Mouse (Mus musculus): ENCODE measurements around the gene Gm45716. TPM values are rescaled to one million over a fixed set of nuclear protein-coding genes. Genes with fewer than 3 reads are reported as not detected.

The Gm45716 gene
- polyA plus RNA-seq, 1 experiment from 2014 or later: 9.8 TPM

DNA sequence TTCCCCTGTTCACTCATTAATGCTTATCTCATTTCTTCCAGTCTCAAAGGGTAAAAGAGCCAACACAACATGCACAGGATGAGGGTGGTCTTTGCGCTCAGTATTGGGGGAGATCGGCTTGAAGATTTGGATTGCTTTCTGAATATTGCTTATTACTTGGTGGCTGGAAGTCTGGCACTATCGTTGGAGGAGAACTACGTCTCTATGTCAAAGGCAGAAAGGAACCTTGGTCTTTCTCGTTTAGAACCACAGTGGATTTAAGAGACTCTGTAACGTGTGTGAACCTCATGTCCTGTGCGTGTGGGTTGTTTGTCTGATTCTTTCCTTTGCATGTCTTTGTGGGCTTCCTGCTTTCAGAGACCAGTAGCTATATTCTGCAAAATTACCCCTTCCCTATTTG, 63.2 kb downstream of the Gm45716 start:
- H3K27me3 ChIP-seq (ENCODE audit: control insufficient read depth, insufficient read depth, low read length): no peaks in the 10 kb centered on the region
- ATAC-seq (ENCODE audit: low FRiP score, low TSS enrichment): no peak
- peak overlapping the region; percentile 79 for H3K4me3 ChIP-seq (ENCODE audit: low read length)
- no peaks in the 10 kb centered on the region for H3K9me3 ChIP-seq (ENCODE audit: control insufficient read depth, low read length)
- H3K4me1 ChIP-seq (ENCODE audit: control insufficient read depth, insufficient read depth, low read length): peaks cover 7% of the 10 kb centered on the region; the same call in 1 of the 2 replicates
- H3K4me2 ChIP-seq (replicated peaks; ENCODE audit: low read depth, low read length): peak overlapping the region; percentile 56
- WGBS: 63% methylated on average over 7 of the region's 7 CpGs
- H3K36me3 ChIP-seq (ENCODE audit: control insufficient read depth, insufficient read depth, low read length): no peaks in the 10 kb centered on the region
- peak overlapping the region; percentile 32; the same call in 1 of the 2 replicates for H3K9ac ChIP-seq (ENCODE audit: low read depth, low read length)
- no peak overlapping the region for H3K27ac ChIP-seq (ENCODE audit: low read depth, low read length)

DNA sequence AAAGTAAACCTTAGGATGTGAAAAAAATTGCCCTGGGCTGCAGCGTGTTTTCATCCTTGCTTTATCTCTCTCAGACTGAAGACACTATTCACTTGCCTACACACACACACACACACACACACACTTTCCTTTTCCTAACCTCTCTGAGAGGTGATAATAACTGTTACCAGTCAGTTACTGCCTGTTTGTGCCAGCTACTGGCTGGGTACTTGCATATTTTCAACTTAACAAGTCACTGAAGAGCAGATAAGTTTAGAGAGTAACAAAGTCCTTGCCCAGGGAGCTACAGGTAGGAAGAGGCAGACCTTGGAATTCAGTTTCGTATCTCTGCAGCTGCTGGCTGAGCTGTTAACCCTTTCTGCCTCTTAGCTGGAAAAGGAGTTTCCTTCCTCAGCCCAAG, 64.4 kb downstream of the Gm45716 start:
- Histone ChIP-seq H3K9ac (ENCODE audit: low read depth, low read length) (no peak overlapping the region), H3K9me3 (ENCODE audit: control insufficient read depth, low read length) (no peaks in the 10 kb centered on the region), H3K27ac (ENCODE audit: low read depth, low read length) (no peak overlapping the region), H3K4me2 (replicated peaks; ENCODE audit: low read depth, low read length) (no peak overlapping the region), H3K36me3 (ENCODE audit: control insufficient read depth, insufficient read depth, low read length) (no peaks in the 10 kb centered on the region), H3K27me3 (ENCODE audit: control insufficient read depth, insufficient read depth, low read length) (no peaks in the 10 kb centered on the region), H3K4me1 (ENCODE audit: control insufficient read depth, insufficient read depth, low read length) (peaks cover 7% of the 10 kb centered on the region; the same call in 1 of the 2 replicates), H3K4me3 (ENCODE audit: low read length) (no peak overlapping the region)
- 35% methylated on average over 2 of the region's 2 CpGs for WGBS
- ATAC-seq (ENCODE audit: low FRiP score, low TSS enrichment): no peak

DNA sequence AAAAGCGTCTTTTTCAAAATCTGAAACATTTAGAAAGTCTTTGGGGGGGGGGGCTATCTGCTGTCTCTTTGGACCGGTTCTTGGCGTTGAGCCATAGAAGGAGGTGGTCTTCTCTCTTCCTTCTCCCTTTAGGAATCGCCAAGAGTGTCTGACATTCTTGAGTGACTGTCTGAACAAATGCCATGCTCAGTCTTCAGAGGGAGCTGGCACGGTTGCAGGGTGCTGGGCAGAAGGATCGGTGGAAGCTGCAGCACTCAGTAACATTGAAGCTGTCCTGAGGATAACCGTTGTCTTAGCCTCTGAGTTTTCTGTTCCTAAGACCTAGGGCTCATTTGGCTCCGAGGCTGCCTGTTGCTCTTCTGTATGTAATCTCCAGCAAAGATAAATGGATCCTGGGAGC, 64.9 kb downstream of the Gm45716 start:
- no peak overlapping the region for H3K4me2 ChIP-seq (replicated peaks; ENCODE audit: low read depth, low read length)
- WGBS: 81% methylated on average over 8 of the region's 8 CpGs

DNA sequence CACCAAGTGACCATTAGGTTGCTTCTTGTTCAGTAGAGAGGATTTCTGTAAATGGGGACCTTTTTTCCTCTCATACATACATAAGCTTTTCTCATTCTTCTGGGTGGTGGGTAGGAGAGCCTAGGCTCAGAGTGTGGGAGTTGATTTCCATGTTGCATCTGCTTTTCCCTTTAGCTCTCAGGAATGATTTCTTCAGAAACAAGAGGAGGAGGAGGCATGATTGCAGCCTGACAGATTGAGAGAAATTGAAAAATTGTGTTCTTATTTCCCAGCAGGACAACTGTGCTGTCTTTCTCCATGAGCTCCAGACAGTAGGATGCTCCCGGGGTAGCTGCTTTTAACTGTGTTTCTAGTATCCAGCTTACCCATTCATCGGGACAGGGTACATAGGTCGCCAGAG, 67.1 kb downstream of the Gm45716 start:
- no peak for ATAC-seq (ENCODE audit: low FRiP score, low TSS enrichment)
- WGBS: 86% methylated on average over 3 of the region's 3 CpGs
- no peak overlapping the region for H3K4me3 ChIP-seq (ENCODE audit: low read length)
- no peak overlapping the region for H3K9ac ChIP-seq (ENCODE audit: low read depth, low read length)
- no peak overlapping the region for H3K27ac ChIP-seq (ENCODE audit: low read depth, low read length)
- no peak overlapping the region for H3K4me2 ChIP-seq (replicated peaks; ENCODE audit: low read depth, low read length)
- H3K4me1 ChIP-seq (ENCODE audit: control insufficient read depth, insufficient read depth, low read length): peaks cover 10% of the 10 kb centered on the region; the same call in 1 of the 2 replicates
- no peaks in the 10 kb centered on the region for H3K27me3 ChIP-seq (ENCODE audit: control insufficient read depth, insufficient read depth, low read length)
- no peaks in the 10 kb centered on the region for H3K9me3 ChIP-seq (ENCODE audit: control insufficient read depth, low read length)
- H3K36me3 ChIP-seq (ENCODE audit: control insufficient read depth, insufficient read depth, low read length): no peaks in the 10 kb centered on the region

More for the DNA sequence above, 64.9 kb downstream of the Gm45716 start:
- H3K9me3 ChIP-seq (ENCODE audit: control insufficient read depth, low read length): no peaks in the 10 kb centered on the region
- no peaks in the 10 kb centered on the region for H3K27me3 ChIP-seq (ENCODE audit: control insufficient read depth, insufficient read depth, low read length)
- no peak overlapping the region for H3K4me3 ChIP-seq (ENCODE audit: low read length)
- no peak overlapping the region for H3K27ac ChIP-seq (ENCODE audit: low read depth, low read length)
- H3K36me3 ChIP-seq (ENCODE audit: control insufficient read depth, insufficient read depth, low read length): no peaks in the 10 kb centered on the region
- peaks cover 7% of the 10 kb centered on the region; the same call in 1 of the 2 replicates for H3K4me1 ChIP-seq (ENCODE audit: control insufficient read depth, insufficient read depth, low read length)
- no peak for ATAC-seq (ENCODE audit: low FRiP score, low TSS enrichment)
- no peak overlapping the region for H3K9ac ChIP-seq (ENCODE audit: low read depth, low read length)

DNA sequence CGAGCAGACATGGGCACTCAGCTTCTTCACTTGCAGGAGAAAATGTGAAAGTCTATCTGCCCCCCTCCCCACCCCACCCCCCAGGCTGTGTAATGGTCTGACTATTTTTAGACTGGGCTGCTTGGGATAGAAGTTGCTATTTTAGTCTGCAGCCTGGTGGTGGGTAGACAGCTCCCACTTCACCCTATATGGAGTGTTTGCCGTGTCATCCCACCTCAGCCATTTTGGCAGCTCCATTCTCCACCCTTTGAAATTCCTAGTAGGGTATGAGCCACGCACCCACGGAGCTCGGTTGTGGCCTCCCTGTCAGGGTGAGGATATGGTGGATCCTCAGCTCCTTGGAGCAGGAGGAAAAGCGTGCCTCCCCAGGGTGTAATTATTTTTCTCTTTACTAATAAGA, 68.2 kb downstream of the Gm45716 start:
- Histone ChIP-seq H3K36me3 (ENCODE audit: control insufficient read depth, insufficient read depth, low read length) (peaks cover 10% of the 10 kb centered on the region), H3K4me2 (replicated peaks; ENCODE audit: low read depth, low read length) (no peak overlapping the region), H3K9me3 (ENCODE audit: control insufficient read depth, low read length) (no peaks in the 10 kb centered on the region), H3K9ac (ENCODE audit: low read depth, low read length) (no peak overlapping the region), H3K4me1 (ENCODE audit: control insufficient read depth, insufficient read depth, low read length) (peaks cover 8% of the 10 kb centered on the region; the same call in 1 of the 2 replicates), H3K27ac (ENCODE audit: low read depth, low read length) (no peak overlapping the region), H3K4me3 (ENCODE audit: low read length) (no peak overlapping the region), H3K27me3 (ENCODE audit: control insufficient read depth, insufficient read depth, low read length) (no peaks in the 10 kb centered on the region)
- ATAC-seq (ENCODE audit: low FRiP score, low TSS enrichment): no peak
- WGBS: 71% methylated on average over 6 of the region's 6 CpGs

DNA sequence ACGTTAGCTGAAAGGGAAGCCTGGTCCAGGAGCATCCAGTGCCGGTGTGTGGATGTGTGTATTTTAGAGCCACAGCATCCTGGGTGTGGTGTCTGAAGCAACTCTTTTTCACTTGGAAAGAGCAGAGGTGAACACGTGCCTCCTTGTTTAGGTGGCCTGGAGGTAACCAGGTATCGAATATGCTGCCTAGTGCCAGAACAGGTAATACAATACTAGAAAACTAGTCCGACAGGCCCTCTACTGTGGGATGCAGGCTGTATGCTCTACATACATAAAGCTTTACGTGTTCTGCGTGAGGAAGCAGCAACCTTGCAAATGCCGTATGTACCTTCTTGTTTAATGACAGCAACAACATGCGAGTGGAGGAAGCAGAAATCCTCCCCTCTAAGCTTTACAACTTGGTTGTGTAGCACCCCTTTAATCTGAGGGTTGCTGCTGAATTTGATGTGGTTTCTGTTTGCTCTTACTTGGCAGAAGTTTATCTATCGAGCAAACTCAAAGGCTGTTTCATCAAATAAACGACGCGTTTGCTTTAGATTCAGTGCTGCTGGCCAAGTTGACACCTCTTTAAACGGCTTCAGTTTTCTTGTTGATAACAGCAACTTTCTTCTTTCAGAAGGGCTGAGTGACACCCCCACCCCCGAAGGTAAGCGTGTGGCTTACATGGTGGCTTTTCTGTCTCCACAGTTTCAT, 69.5 kb downstream of the Gm45716 start:
- ATAC-seq (ENCODE audit: low FRiP score, low TSS enrichment): no peak
- WGBS: 80% methylated on average over 16 of the region's 16 CpGs
- Histone ChIP-seq H3K4me1 (ENCODE audit: control insufficient read depth, insufficient read depth, low read length) (peaks cover 3% of the 10 kb centered on the region; the same call in 1 of the 2 replicates), H3K36me3 (ENCODE audit: control insufficient read depth, insufficient read depth, low read length) (peaks cover 21% of the 10 kb centered on the region), H3K4me2 (replicated peaks; ENCODE audit: low read depth, low read length) (no peak overlapping the region), H3K27ac (ENCODE audit: low read depth, low read length) (no peak overlapping the region), H3K4me3 (ENCODE audit: low read length) (no peak overlapping the region), H3K27me3 (ENCODE audit: control insufficient read depth, insufficient read depth, low read length) (no peaks in the 10 kb centered on the region), H3K9ac (ENCODE audit: low read depth, low read length) (no peak overlapping the region), H3K9me3 (ENCODE audit: control insufficient read depth, low read length) (no peaks in the 10 kb centered on the region)

DNA sequence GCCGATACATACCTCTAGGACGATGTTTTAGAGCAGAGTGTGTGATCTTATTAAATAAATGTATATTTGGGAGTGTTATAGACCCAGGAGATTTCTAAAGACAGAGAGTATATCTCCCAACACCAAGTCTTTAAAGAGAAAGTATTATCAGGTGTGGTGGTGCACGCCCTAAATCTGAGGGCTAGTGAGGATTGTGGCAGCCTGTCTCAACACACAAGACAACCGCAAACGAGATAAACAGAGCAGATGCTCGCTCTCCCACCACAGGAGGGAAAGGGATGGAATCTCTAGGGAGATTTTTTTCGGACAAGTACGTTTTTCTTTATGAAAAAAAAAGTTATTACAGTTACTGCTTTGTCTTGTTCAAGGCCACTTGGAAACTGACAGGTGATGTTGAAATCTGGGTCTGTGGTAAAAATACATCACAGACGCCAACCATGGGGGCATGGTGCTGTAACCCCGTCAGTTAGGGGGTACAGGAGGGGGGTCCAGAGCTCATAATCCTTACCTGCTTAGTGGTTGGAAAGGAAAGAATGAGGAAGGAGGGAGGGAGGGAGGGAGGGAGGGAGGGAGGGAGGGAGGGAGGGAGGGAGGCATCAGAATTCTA, 70.9 kb downstream of the Gm45716 start:
- Histone ChIP-seq H3K9me3 (ENCODE audit: control insufficient read depth, low read length) (no peaks in the 10 kb centered on the region), H3K27me3 (ENCODE audit: control insufficient read depth, insufficient read depth, low read length) (no peaks in the 10 kb centered on the region), H3K9ac (ENCODE audit: low read depth, low read length) (no peak overlapping the region), H3K4me2 (replicated peaks; ENCODE audit: low read depth, low read length) (no peak overlapping the region), H3K27ac (ENCODE audit: low read depth, low read length) (no peak overlapping the region), H3K4me3 (ENCODE audit: low read length) (no peak overlapping the region), H3K4me1 (ENCODE audit: control insufficient read depth, insufficient read depth, low read length) (peaks cover 3% of the 10 kb centered on the region; the same call in 1 of the 2 replicates), H3K36me3 (ENCODE audit: control insufficient read depth, insufficient read depth, low read length) (peaks cover 33% of the 10 kb centered on the region)
- 82% methylated on average over 10 of the region's 10 CpGs for WGBS
- no peak for ATAC-seq (ENCODE audit: low FRiP score, low TSS enrichment)

DNA sequence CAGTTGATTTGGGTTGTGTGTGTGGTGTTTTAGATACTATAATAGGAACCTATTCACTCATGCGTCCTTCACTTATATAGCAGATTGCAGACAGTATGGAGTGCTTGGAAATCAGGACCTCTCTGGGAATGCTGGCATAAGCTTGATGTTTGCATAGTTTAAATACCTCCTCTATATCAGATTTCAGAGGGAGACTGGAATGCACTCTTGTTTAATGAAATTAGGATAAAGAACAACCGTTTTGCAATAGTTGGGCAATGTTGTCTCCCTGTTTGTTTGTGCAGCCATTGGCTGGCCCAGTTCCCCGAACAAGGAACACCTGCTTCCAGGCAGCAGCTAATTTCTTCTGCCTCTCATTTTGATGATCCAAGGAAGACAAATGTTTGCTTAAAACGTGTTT, 71.6 kb downstream of the Gm45716 start:
- Histone ChIP-seq H3K9ac (ENCODE audit: low read depth, low read length) (no peak overlapping the region), H3K4me3 (ENCODE audit: low read length) (no peak overlapping the region), H3K36me3 (ENCODE audit: control insufficient read depth, insufficient read depth, low read length) (peaks cover 33% of the 10 kb centered on the region), H3K4me1 (ENCODE audit: control insufficient read depth, insufficient read depth, low read length) (peaks cover 3% of the 10 kb centered on the region; the same call in 1 of the 2 replicates), H3K4me2 (replicated peaks; ENCODE audit: low read depth, low read length) (no peak overlapping the region), H3K27me3 (ENCODE audit: control insufficient read depth, insufficient read depth, low read length) (no peaks in the 10 kb centered on the region), H3K27ac (ENCODE audit: low read depth, low read length) (no peak overlapping the region), H3K9me3 (ENCODE audit: control insufficient read depth, low read length) (no peaks in the 10 kb centered on the region)
- ATAC-seq (ENCODE audit: low FRiP score, low TSS enrichment): no peak
- 47% methylated on average over 4 of the region's 4 CpGs for WGBS

DNA sequence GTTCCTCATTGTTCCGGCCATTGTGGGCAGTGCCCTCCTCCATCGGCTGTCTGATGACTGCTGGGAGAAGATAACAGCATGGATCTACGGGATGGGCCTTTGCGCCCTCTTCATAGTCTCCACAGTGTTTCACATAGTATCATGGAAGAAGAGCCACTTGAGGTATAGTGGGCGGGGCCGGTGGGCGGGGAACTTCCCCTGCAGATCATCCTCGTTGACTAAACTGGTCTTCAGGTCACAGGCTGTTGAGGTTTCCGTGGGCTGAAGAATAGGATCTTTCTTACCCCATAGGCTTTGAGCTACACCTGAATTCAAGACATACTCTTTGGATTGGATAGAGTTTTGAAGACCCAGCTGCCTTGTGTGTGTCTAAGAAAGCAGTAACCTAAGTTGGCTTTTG, 72.3 kb downstream of the Gm45716 start:
- no peaks in the 10 kb centered on the region for H3K27me3 ChIP-seq (ENCODE audit: control insufficient read depth, insufficient read depth, low read length)
- H3K4me2 ChIP-seq (replicated peaks; ENCODE audit: low read depth, low read length): no peak overlapping the region
- peaks cover 38% of the 10 kb centered on the region for H3K36me3 ChIP-seq (ENCODE audit: control insufficient read depth, insufficient read depth, low read length)
- H3K9ac ChIP-seq (ENCODE audit: low read depth, low read length): no peak overlapping the region
- WGBS: 85% methylated on average over 9 of the region's 9 CpGs
- no peaks in the 10 kb centered on the region for H3K9me3 ChIP-seq (ENCODE audit: control insufficient read depth, low read length)
- peaks cover 3% of the 10 kb centered on the region; the same call in 1 of the 2 replicates for H3K4me1 ChIP-seq (ENCODE audit: control insufficient read depth, insufficient read depth, low read length)
- ATAC-seq (ENCODE audit: low FRiP score, low TSS enrichment): no peak
- H3K4me3 ChIP-seq (ENCODE audit: low read length): no peak overlapping the region
- no peak overlapping the region for H3K27ac ChIP-seq (ENCODE audit: low read depth, low read length)
